Comparison of ENCODE assay signal across 7 mouse cellular contexts in the genomic region with DNA sequence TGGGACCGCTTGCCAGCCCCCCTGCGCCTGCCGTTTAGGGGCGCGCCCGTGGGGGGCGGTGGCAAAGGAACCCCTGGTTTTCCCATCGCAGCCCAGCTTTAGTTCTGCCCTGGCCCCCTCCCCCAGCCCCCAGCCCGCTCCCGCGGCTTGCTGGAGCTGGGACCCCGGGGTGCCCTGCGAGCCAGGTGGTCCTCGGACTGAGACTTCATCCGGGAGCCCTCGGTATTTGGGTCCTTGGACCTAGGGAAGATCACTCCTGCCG. TPM values are rescaled to one million over a fixed set of nuclear protein-coding genes. Genes with fewer than 3 reads are reported as not detected.
DNase-seq lines count a peak whose midpoint lies in the region; ATAC-seq and TF ChIP-seq lines count a peak whose summit lies in the region.

No protein-coding gene starts in this region.

- no peak for DNase-seq in lung, embryonic 14.5 days
- no peak for DNase-seq in lung, adult 2 months
- no peak for DNase-seq in adrenal gland, postnatal 10 days

- no peak overlapping the region for H3K27ac ChIP-seq in lung, embryonic 14.5 days (ENCODE audit: low read depth)
- peak overlapping the region; percentile 65 for H3K27ac ChIP-seq in forebrain, embryonic 13.5 days
- no peak overlapping the region for H3K27ac ChIP-seq in intestine, postnatal 0 days (ENCODE audit: low read depth, low read length)
- no peak overlapping the region for H3K27ac ChIP-seq in stomach, embryonic 14.5 days (ENCODE audit: low read length)

- H3K9me3 ChIP-seq in lung, embryonic 14.5 days (ENCODE audit: low read depth, low read length): no peaks in the 10 kb centered on the region
- H3K9me3 ChIP-seq in forebrain, embryonic 13.5 days (replicated peaks): no peaks in the 10 kb centered on the region
- no peaks in the 10 kb centered on the region for H3K9me3 ChIP-seq in intestine, postnatal 0 days (ENCODE audit: control insufficient read depth)
- H3K9me3 ChIP-seq in stomach, embryonic 14.5 days (ENCODE audit: control insufficient read depth, low read depth, low read length): no peaks in the 10 kb centered on the region

- no peak for TF ChIP-seq CTCF in lung, embryonic 14.5 days (IDR thresholded peaks at IDR 0.05; ENCODE audit: low read depth)
- TF ChIP-seq CTCF in lung, adult 2 months (IDR thresholded peaks at IDR 0.05; ENCODE audit: insufficient read depth, low read length): no peak
- no peak for TF ChIP-seq CTCF in intestine, postnatal 0 days (IDR thresholded peaks at IDR 0.05; ENCODE audit: low read depth)

- no peaks in the 10 kb centered on the region for H3K36me3 ChIP-seq in lung, embryonic 14.5 days (ENCODE audit: insufficient read depth)
- H3K36me3 ChIP-seq in forebrain, embryonic 13.5 days (ENCODE audit: poor library complexity, severe bottlenecking): no peaks in the 10 kb centered on the region
- H3K36me3 ChIP-seq in intestine, postnatal 0 days (ENCODE audit: control insufficient read depth, insufficient read depth): no peaks in the 10 kb centered on the region
- H3K36me3 ChIP-seq in stomach, embryonic 14.5 days (ENCODE audit: control insufficient read depth, insufficient read depth, low read length): no peaks in the 10 kb centered on the region

- H3K27me3 ChIP-seq in lung, embryonic 14.5 days (ENCODE audit: insufficient read depth, low read length): peaks cover 52% of the 10 kb centered on the region
- H3K27me3 ChIP-seq in forebrain, embryonic 13.5 days: peaks cover 49% of the 10 kb centered on the region
- H3K27me3 ChIP-seq in intestine, postnatal 0 days (replicated peaks; ENCODE audit: control insufficient read depth, insufficient read depth, low read length): peaks cover 48% of the 10 kb centered on the region
- H3K27me3 ChIP-seq in stomach, embryonic 14.5 days (ENCODE audit: control insufficient read depth, insufficient read depth, low read length): peaks cover 33% of the 10 kb centered on the region

- peak overlapping the region; percentile 35 for H3K4me3 ChIP-seq in lung, embryonic 14.5 days (ENCODE audit: low read depth, low read length)
- no peak overlapping the region for H3K4me3 ChIP-seq in lung, adult 2 months (replicated peaks; ENCODE audit: extremely low read depth, low read depth, low read length)
- peak overlapping the region; percentile 69 for H3K4me3 ChIP-seq in forebrain, embryonic 13.5 days
- peak overlapping the region; percentile 27 for H3K4me3 ChIP-seq in intestine, postnatal 0 days (ENCODE audit: low read depth, low read length)
- peak overlapping the region; percentile 30 for H3K4me3 ChIP-seq in stomach, embryonic 14.5 days (ENCODE audit: low read depth, low read length)

- H3K4me1 ChIP-seq in lung, embryonic 14.5 days (ENCODE audit: insufficient read depth): no peaks in the 10 kb centered on the region
- no peaks in the 10 kb centered on the region for H3K4me1 ChIP-seq in lung, adult 2 months (ENCODE audit: control insufficient read depth, insufficient read depth, low read length)
- peaks cover 65% of the 10 kb centered on the region for H3K4me1 ChIP-seq in forebrain, embryonic 13.5 days
- no peaks in the 10 kb centered on the region for H3K4me1 ChIP-seq in intestine, postnatal 0 days (replicated peaks; ENCODE audit: control insufficient read depth, insufficient read depth, low read length)
- H3K4me1 ChIP-seq in stomach, embryonic 14.5 days (ENCODE audit: control insufficient read depth, insufficient read depth, low read length): peaks cover 10% of the 10 kb centered on the region; the same call in 1 of the 2 replicates

- under 1% methylated on average over 17 of the region's 17 CpGs for WGBS in lung, embryonic 14.5 days
- WGBS in lung, adult 2 months: 2% methylated on average over 17 of the region's 17 CpGs
- 0% methylated on average over 17 of the region's 17 CpGs for WGBS in forebrain, embryonic 13.5 days
- WGBS in intestine, postnatal 0 days: 3% methylated on average over 17 of the region's 17 CpGs
- 5% methylated on average over 17 of the region's 17 CpGs for WGBS in stomach, embryonic 14.5 days

- H3K9ac ChIP-seq in lung, embryonic 14.5 days: no peak overlapping the region
- H3K9ac ChIP-seq in forebrain, embryonic 13.5 days: peak overlapping the region; percentile 84
- no peak overlapping the region for H3K9ac ChIP-seq in intestine, postnatal 0 days (ENCODE audit: low read depth, low read length)
- H3K9ac ChIP-seq in stomach, embryonic 14.5 days (replicated peaks; ENCODE audit: low read depth, low read length): no peak overlapping the region; the same call in 1 of the 2 replicates

- TF ChIP-seq POLR2A in lung, adult 2 months (IDR thresholded peaks at IDR 0.05; ENCODE audit: borderline replicate concordance, extremely low read depth, low read depth, low read length): no peak

- peak overlapping the region; percentile 67 for H3K4me2 ChIP-seq in lung, embryonic 14.5 days
- H3K4me2 ChIP-seq in forebrain, embryonic 13.5 days: peak overlapping the region; percentile 85
- H3K4me2 ChIP-seq in intestine, postnatal 0 days (replicated peaks; ENCODE audit: low read depth): peak overlapping the region; percentile 54
- peak overlapping the region; percentile 54 for H3K4me2 ChIP-seq in stomach, embryonic 14.5 days (replicated peaks; ENCODE audit: low read depth, low read length)

- ATAC-seq in lung, embryonic 14.5 days (ENCODE audit: insufficient read depth): no peak
- peak; percentile 28; the same call in 1 of the 2 replicates for ATAC-seq in forebrain, embryonic 13.5 days
- ATAC-seq in intestine, postnatal 0 days: no peak
- ATAC-seq in stomach, embryonic 14.5 days (ENCODE audit: insufficient number of reproducible peaks, insufficient read depth, low FRiP score, low read depth): no peak
- ATAC-seq in activated CD4-positive, CD25-positive, alpha-beta regulatory T cell, adult 4 months: no peak

RNA-seq across cellular contexts. Expression of a gene that starts 4.2 kb away (rescaled TPM):
- polyA plus RNA-seq in lung, embryonic 14.5 days (2014; fragmentation: Nextera tagmentation; extraction: Ambion mirVana): 0.05 and 0.20 TPM in 2 replicates
- polyA plus RNA-seq in lung, adult 2 months (2012; rRNA removed): 0.35 and 0.38 TPM in 2 replicates
- 9.6 and 13.6 TPM in 2 replicates for polyA plus RNA-seq in forebrain, embryonic 13.5 days (2015; fragmentation: Nextera tagmentation; extraction: Ambion mirVana)
- polyA plus RNA-seq in intestine, postnatal 0 days (2015; fragmentation: Nextera tagmentation; extraction: Ambion mirVana): 0.08 and 0.09 TPM in 2 replicates
- polyA plus RNA-seq in stomach, embryonic 14.5 days (2014; fragmentation: Nextera tagmentation; extraction: Ambion mirVana): 0.06 TPM in 1 of 2 replicates, not detected in the other
- polyA plus RNA-seq in activated CD4-positive, CD25-positive, alpha-beta regulatory T cell, adult 4 months (2017; shearing (Covaris generic)): not detected
- 1 to 10 TPM in 1 of 2 experiments, under 1 TPM in 1; 0.33 to 1.1 TPM for total RNA-seq in adrenal gland, postnatal 10 days (2021)

RNA-seq across cellular contexts. Expression of a gene that starts 31.2 kb away (rescaled TPM):
- 1.2 and 1.5 TPM in 2 replicates for polyA plus RNA-seq in lung, embryonic 14.5 days (2014; fragmentation: Nextera tagmentation; extraction: Ambion mirVana)
- polyA plus RNA-seq in lung, adult 2 months (2012; rRNA removed): 8.5 and 8.8 TPM in 2 replicates
- polyA plus RNA-seq in forebrain, embryonic 13.5 days (2015; fragmentation: Nextera tagmentation; extraction: Ambion mirVana): 3.0 and 5.6 TPM in 2 replicates
- 1.2 and 1.7 TPM in 2 replicates for polyA plus RNA-seq in intestine, postnatal 0 days (2015; fragmentation: Nextera tagmentation; extraction: Ambion mirVana)
- 4.4 and 5.3 TPM in 2 replicates for polyA plus RNA-seq in stomach, embryonic 14.5 days (2014; fragmentation: Nextera tagmentation; extraction: Ambion mirVana)
- polyA plus RNA-seq in activated CD4-positive, CD25-positive, alpha-beta regulatory T cell, adult 4 months (2017; shearing (Covaris generic)): 1 to 10 TPM in 1 of 2 experiments, not detected in 1; 4.3 TPM
- total RNA-seq in adrenal gland, postnatal 10 days (2021): 1 to 10 TPM; 2.3 to 7.3 TPM
